Mouse (Mus musculus): Measurements from ENCODE around the gene Fxyd6.

The Fxyd6 gene

GRCm38 (mm10) chr9:45388385-45388994 lies 18.5 kb downstream of the Fxyd6 start:
- H3K27me3 ChIP-seq (ENCODE audit: control insufficient read depth, insufficient read depth, low read length, poor library complexity, severe bottlenecking) = no peaks in the 10 kb centered on the region
- H3K36me3 ChIP-seq (ENCODE audit: control insufficient read depth, insufficient read depth, low read length, poor library complexity, severe bottlenecking) = no peaks in the 10 kb centered on the region
- peak; percentile 93 for DNase-seq (ENCODE audit: low read depth, low spot score)

DNA sequence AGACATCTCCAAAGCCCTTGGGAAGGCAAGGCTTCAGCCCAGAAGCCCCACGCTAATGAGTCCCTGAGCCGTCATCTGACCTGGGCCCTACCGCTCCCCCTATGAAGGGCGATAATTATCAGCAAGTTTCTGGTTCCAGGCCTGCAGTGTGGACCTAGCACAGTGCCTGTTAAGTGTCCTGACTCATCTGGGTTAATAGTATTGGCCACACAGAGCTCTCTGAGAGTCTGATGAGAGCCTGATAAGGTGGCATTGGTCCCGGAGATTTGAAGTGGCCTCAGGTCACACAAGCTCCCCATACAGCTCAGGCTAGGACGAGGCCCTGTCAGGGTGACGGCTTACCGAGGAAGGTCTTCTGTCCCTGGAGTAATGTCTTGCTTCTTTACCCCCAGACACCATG lies 19.6 kb downstream of the Fxyd6 start:
- no peaks in the 10 kb centered on the region for H3K36me3 ChIP-seq (ENCODE audit: control insufficient read depth, insufficient read depth, low read length, poor library complexity, severe bottlenecking)
- no peak for DNase-seq (ENCODE audit: low read depth, low spot score)
- no peaks in the 10 kb centered on the region for H3K27me3 ChIP-seq (ENCODE audit: control insufficient read depth, insufficient read depth, low read length, poor library complexity, severe bottlenecking)

- no peak for DNase-seq (ENCODE audit: low read depth, low spot score)
- Histone ChIP-seq H3K27me3 (ENCODE audit: control insufficient read depth, insufficient read depth, low read length, poor library complexity, severe bottlenecking) (no peaks in the 10 kb centered on the region), H3K36me3 (ENCODE audit: control insufficient read depth, insufficient read depth, low read length, poor library complexity, severe bottlenecking) (no peaks in the 10 kb centered on the region)
Observed at GRCm38 (mm10) chr9:45391299-45391698, 21.3 kb downstream of the Fxyd6 start.

DNA sequence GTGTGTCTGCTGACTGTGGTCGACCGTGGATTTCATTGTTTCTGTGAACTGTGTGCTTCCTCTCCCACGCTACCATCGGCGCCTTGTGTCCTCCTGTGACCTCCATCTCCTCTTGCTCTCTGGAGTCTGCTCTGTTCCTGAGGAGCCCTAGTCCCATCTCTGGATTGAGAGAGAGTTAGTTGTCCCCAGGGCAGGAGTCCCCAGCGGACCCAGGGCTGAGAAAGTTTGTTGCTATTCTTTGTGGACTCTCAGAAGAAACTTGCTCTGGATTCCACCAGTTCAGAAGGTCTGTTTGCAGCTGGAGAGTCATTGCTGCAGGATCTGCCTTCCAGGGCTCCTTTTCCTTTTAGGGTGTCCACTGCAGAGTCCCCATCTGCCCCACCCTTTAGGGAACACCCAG lies 25.2 kb downstream of the Fxyd6 start:
- no peaks in the 10 kb centered on the region for H3K36me3 ChIP-seq (ENCODE audit: control insufficient read depth, insufficient read depth, low read length, poor library complexity, severe bottlenecking)
- no peaks in the 10 kb centered on the region for H3K27me3 ChIP-seq (ENCODE audit: control insufficient read depth, insufficient read depth, low read length, poor library complexity, severe bottlenecking)
- DNase-seq (ENCODE audit: low read depth, low spot score) = no peak

DNA sequence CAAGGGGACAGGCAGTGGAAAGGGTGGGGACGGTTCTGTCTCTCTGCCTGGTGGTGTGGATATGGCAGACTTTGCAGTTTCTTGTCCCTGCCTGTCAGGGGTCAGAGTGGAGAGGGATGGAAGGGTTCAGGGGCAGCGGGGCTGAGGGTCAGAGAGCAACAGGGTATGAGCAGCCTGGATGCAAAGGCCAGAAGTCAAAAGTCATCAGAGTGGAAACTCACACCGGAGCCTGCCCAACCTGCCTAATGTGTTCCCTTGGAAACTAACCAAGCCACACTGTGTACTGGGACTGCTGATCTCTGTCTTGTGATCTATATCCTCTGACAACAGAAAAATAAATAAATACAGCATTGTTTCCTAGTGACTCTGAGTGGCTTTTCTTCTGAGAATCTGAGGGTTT lies 25.8 kb downstream of the Fxyd6 start:
- DNase-seq (ENCODE audit: low read depth, low spot score) = no peak
- no peaks in the 10 kb centered on the region for H3K27me3 ChIP-seq (ENCODE audit: control insufficient read depth, insufficient read depth, low read length, poor library complexity, severe bottlenecking)
- H3K36me3 ChIP-seq (ENCODE audit: control insufficient read depth, insufficient read depth, low read length, poor library complexity, severe bottlenecking) = no peaks in the 10 kb centered on the region

DNA sequence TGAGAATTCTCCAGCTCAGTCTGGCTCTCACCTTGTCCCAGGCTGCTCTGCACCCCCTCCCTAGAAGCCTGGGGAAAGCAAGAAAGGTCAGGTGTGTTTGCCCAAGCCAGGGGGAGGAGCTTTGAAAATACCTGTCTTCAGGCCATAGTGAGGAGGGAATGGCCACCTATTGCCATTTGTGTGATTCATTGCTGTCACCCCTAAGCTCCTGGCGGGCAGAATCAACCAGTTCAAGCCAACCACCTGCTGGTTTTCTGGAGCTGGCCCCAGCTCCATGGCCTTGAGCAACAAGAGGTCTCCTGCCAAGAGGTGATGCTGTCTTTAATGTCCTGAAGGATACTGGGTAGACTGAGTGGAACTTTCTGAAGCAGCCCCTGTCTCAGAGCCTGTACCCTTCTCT lies 28.4 kb downstream of the Fxyd6 start:
- no peaks in the 10 kb centered on the region for H3K27me3 ChIP-seq (ENCODE audit: control insufficient read depth, insufficient read depth, low read length, poor library complexity, severe bottlenecking)
- H3K36me3 ChIP-seq (ENCODE audit: control insufficient read depth, insufficient read depth, low read length, poor library complexity, severe bottlenecking) = no peaks in the 10 kb centered on the region
- DNase-seq (ENCODE audit: low read depth, low spot score) = no peak

DNA sequence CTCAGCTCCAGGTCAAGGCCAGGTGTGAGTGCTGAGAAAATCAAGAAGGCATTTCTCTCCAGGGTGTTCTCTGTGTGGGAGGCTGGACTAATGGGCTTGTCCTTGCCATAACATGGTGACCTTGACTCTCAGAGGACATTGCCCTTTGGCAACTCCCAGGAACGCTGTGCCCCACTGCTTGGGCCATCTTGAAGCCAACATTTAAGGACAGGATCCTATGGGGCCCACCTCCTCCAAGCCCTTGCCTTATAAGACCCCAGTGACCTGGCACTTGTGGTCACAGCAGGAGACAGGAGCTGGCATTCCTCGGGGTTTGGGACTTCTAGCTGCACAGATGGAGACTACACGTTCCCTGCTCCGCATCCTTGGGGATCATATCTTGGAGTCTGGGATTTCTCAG lies 29.4 kb downstream of the Fxyd6 start, which contains the start of gene Fxyd2:
Gene Fxyd2 (plus strand): TSS at position 236 of the 400 bp plus-strand sequence.
- no peak for DNase-seq (ENCODE audit: low read depth, low spot score)
- Histone ChIP-seq H3K36me3 (ENCODE audit: control insufficient read depth, insufficient read depth, low read length, poor library complexity, severe bottlenecking) (no peaks in the 10 kb centered on the region), H3K27me3 (ENCODE audit: control insufficient read depth, insufficient read depth, low read length, poor library complexity, severe bottlenecking) (no peaks in the 10 kb centered on the region)

DNA sequence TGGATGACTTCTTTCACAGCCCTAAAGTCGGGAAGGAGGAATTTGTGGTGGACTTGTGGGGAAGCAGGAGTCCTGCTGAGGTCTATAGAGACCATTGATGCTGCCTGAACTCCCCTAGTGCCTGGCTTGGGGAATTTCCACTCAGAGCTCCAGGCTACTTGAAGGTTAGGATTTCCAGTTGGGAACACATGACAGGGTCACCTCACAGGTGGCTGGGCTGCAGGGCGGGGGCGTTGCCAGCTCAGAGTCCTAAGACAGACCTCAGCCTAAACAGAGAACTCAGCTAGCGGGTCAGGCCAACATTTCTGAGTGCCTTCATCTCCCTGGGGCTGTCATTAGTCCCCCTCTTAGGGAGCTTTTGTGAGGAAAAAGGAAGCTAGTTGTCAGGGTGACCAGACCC lies 31.9 kb downstream of the Fxyd6 start:
- DNase-seq (ENCODE audit: low read depth, low spot score) = no peak

DNA sequence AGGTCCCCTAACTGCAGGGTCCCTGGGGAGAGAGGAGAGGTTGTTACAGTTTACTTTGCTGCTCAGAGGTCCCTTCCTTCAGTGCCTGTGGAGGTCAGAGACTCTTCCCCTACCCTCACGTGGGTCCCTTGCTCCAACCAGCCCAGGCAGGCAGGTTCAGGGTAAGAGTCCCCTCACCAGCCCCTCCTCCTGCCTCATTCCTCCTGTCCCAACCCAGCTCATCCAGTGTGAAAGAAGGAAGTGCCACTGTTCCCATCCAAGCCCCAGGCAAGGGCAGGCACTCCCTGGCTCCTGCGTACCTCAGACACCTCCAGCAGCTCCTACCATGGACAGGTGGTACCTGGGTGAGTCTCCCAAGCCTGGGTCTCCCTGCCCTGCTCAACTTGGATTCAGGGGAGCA lies 33.0 kb downstream of the Fxyd6 start:
- Histone ChIP-seq H3K27me3 (ENCODE audit: control insufficient read depth, insufficient read depth, low read length, poor library complexity, severe bottlenecking) (no peaks in the 10 kb centered on the region), H3K36me3 (ENCODE audit: control insufficient read depth, insufficient read depth, low read length, poor library complexity, severe bottlenecking) (no peaks in the 10 kb centered on the region)
- DNase-seq (ENCODE audit: low read depth, low spot score) = no peak

More for the DNA sequence above, 31.9 kb downstream of the Fxyd6 start:
- Histone ChIP-seq H3K27me3 (ENCODE audit: control insufficient read depth, insufficient read depth, low read length, poor library complexity, severe bottlenecking) (no peaks in the 10 kb centered on the region), H3K36me3 (ENCODE audit: control insufficient read depth, insufficient read depth, low read length, poor library complexity, severe bottlenecking) (no peaks in the 10 kb centered on the region)

DNA sequence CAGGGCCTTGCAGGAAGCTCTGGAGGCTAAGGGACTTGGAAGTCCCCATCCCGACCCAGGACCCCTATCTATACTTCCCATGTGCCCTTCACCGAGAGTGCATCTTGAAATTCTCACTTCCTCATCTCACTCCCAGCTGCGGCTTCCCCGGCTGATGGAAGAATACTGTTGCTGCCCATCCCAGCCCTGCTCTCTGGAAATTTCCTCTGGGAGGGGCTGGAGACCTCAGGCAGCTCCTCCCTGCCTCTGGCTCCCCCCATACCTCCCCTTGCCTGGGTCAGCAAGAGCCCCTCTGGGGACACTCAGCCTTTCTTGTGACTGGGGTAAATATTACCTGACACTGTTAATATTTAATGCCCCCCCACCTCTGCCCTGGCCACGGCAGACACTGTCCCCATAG lies 35.7 kb downstream of the Fxyd6 start:
- Histone ChIP-seq H3K27me3 (ENCODE audit: control insufficient read depth, insufficient read depth, low read length, poor library complexity, severe bottlenecking) (no peaks in the 10 kb centered on the region), H3K36me3 (ENCODE audit: control insufficient read depth, insufficient read depth, low read length, poor library complexity, severe bottlenecking) (no peaks in the 10 kb centered on the region)
- no peak for DNase-seq (ENCODE audit: low read depth, low spot score)

DNA sequence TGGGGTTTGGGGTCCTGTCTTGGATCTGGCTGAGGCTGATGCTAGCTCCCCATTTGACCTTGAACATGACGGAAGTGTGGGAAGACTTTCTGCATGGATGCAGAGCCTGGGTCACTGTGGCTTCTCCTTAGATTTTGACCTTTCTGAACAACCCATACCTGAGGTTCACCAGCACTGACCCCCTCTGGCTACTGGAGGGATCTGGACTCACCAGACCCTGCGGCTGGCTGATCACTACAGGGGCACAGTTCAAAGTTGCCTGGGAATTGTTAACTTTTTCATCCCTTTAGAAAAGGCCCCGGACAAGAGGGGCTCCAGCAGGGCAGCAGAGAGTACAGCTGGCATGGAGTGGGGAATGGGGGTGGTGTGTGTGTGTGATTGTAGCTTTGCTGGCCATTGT lies 36.8 kb downstream of the Fxyd6 start:
- Histone ChIP-seq H3K27me3 (ENCODE audit: control insufficient read depth, insufficient read depth, low read length, poor library complexity, severe bottlenecking) (no peaks in the 10 kb centered on the region), H3K36me3 (ENCODE audit: control insufficient read depth, insufficient read depth, low read length, poor library complexity, severe bottlenecking) (no peaks in the 10 kb centered on the region)
- DNase-seq (ENCODE audit: low read depth, low spot score) = no peak

DNA sequence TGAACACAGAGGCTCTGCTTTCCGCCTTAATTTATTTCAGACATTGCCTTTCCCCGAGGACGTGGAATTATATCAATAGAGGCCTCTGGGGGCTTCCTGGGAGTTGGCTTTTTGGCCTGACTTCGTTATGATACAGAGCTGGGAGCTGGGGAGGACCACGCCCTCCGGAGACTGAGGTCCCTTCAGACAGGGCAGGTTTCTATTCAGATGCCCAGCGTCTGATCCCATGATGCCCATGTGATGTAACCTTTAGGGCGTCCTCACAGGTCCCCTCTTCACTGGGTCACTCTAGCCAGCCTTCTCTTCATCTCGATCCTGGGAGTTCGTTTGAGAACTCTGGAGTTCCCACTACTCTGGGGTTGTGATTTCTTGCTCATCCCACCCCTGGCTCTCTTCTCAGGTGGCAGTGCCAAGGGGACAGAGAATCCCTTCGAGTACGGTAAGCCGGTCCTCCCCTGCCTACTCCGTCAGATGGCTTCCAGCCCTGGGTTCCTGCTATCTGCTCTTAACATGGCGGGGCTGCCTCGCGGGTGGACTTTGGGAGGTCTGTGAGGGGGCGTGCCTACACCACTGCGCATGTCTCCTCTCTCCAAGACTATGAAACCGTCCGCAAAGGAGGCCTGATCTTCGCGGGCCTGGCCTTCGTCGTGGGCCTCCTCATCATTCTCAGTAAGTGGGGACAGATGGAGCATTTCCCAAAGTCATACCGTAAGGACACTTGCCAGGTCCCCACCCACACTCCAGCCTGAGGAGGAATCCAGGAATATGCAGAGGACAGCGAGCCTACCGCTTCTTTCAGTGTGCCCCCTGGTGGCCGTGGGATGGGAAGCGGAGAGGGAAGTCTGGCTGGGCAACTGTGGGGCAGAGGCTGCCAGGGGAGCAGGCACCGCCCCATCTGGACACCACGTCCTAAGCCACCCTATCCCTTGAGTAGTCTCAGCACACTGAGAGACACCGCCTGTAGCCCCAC lies 38.0 kb downstream of the Fxyd6 start:
- Histone ChIP-seq H3K27me3 (ENCODE audit: control insufficient read depth, insufficient read depth, low read length, poor library complexity, severe bottlenecking) (no peaks in the 10 kb centered on the region), H3K36me3 (ENCODE audit: control insufficient read depth, insufficient read depth, low read length, poor library complexity, severe bottlenecking) (no peaks in the 10 kb centered on the region)
- DNase-seq (ENCODE audit: low read depth, low spot score) = peak; percentile 64

- H3K36me3 ChIP-seq (ENCODE audit: control insufficient read depth, insufficient read depth, low read length, poor library complexity, severe bottlenecking) = no peaks in the 10 kb centered on the region
- H3K27me3 ChIP-seq (ENCODE audit: control insufficient read depth, insufficient read depth, low read length, poor library complexity, severe bottlenecking) = no peaks in the 10 kb centered on the region
- DNase-seq (ENCODE audit: low read depth, low spot score) = no peak
Observed at GRCm38 (mm10) chr9:45410193-45410592, 40.2 kb downstream of the Fxyd6 start.

- no peak for DNase-seq (ENCODE audit: low read depth, low spot score)
- H3K27me3 ChIP-seq (ENCODE audit: control insufficient read depth, insufficient read depth, low read length, poor library complexity, severe bottlenecking) = no peaks in the 10 kb centered on the region
Observed at GRCm38 (mm10) chr9:45410614-45411013, 40.6 kb downstream of the Fxyd6 start.

DNA sequence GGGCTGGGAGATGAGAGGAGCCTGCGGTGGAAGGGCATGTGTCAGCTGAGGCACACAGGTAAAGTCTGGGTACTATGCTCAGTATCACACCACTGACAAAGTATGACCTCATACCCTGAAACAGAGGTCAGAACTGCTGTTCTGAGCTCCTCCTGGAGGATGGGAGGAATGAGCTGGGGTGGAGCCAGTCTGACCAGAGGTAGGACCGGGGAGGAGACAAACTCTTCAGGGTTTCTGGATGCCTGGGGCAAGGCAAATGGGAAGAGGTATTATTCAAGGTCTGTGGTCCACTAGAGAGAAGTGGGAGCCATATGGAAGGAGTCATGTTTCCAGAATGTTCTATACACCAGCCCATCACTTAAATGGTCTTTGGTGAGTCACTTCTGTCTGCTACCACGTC lies 41.1 kb downstream of the Fxyd6 start:
- no peaks in the 10 kb centered on the region for H3K36me3 ChIP-seq (ENCODE audit: control insufficient read depth, insufficient read depth, low read length, poor library complexity, severe bottlenecking)
- no peak for DNase-seq (ENCODE audit: low read depth, low spot score)

More at GRCm38 (mm10) chr9:45410614-45411013, 40.6 kb downstream of the Fxyd6 start:
- no peaks in the 10 kb centered on the region for H3K36me3 ChIP-seq (ENCODE audit: control insufficient read depth, insufficient read depth, low read length, poor library complexity, severe bottlenecking)

More for the DNA sequence above, 41.1 kb downstream of the Fxyd6 start:
- no peaks in the 10 kb centered on the region for H3K27me3 ChIP-seq (ENCODE audit: control insufficient read depth, insufficient read depth, low read length, poor library complexity, severe bottlenecking)

Measured in splenic B cell, adult 2 months (primary cell).